Mouse (Mus musculus): ENCODE results near the gene Gm20388.

DNA sequence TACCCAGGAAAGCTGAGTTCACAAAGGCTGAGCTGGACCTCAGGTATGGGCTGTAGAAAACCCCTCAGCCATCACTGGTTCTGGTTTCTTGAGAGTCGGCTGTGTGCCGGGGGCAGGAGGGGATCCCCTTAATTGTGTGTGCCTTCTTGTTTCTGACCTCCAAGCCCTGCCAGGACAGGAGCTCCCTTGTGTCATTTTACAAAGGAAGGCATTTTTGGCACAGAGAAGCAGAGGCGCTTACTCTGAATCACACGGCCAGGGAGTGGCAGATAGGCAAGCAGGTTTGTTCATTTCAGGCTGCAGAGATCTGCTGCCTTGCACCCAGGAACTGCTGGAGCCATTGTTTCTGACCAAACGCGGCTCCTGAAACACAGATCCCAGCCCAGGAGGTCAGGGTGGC lies 164.7 kb downstream of the Gm20388 start:
- no peak for TF ChIP-seq CTCF (IDR thresholded peaks at IDR 0.05; ENCODE audit: borderline replicate concordance, extremely low read depth, insufficient read depth, insufficient read length)
- no peak for TF ChIP-seq POLR2A (IDR thresholded peaks at IDR 0.05; ENCODE audit: borderline replicate concordance, extremely low read depth, insufficient read depth, insufficient read length, poor library complexity, severe bottlenecking)

Measured in brain, embryonic 14.5 days (tissue).